Mouse (Mus musculus): ENCODE results near the gene Cd7.

GRCm38 (mm10) chr11:121042480-121042879, 3.3 kb upstream of the Cd7 start:
- TF ChIP-seq CHD2 (IDR thresholded peaks at IDR 0.05; ENCODE audit: low read length) (no peak), NRF1 (IDR thresholded peaks at IDR 0.05; ENCODE audit: insufficient read depth, low read depth, low read length, poor library complexity, severe bottlenecking) (no peak), TAL1 (IDR thresholded peaks at IDR 0.05; ENCODE audit: low read length) (no peak), GATA1 (IDR thresholded peaks at IDR 0.05; ENCODE audit: low read depth, low read length) (no peak)

Data from MEL (cell line).